Mouse (Mus musculus) heart, embryonic 15.5 days (tissue): ENCODE results near the gene Aco1. TPM values are rescaled to one million over a fixed set of nuclear protein-coding genes. Genes with fewer than 3 reads are reported as not detected.

Source experiments
- ATAC-seq: fragments of 200-750 bp; cut with Nextera tagmentation; replicated peaks from 2 replicates; pipeline ENCODE4 v1.8.0; 2017; ENCODE audit warnings: low read depth, moderate TSS enrichment; ENCODE audit not compliant: insufficient number of reproducible peaks, insufficient read depth, low FRiP score
- H3K27ac ChIP-seq: fragments of 300-500 bp; sonication (generic); 2 replicates; pipeline ENCODE4 v1.5.1; 2015; ENCODE audit warnings: mild to moderate bottlenecking, inconsistent platforms
- H3K27me3 ChIP-seq: fragments of 300-500 bp; sonication (generic); 2 replicates; pipeline ENCODE4 v1.6.1; 2015; ENCODE audit warnings: inconsistent platforms
- H3K36me3 ChIP-seq: fragments of 300-500 bp; sonication (generic); 2 replicates; pipeline ENCODE4 v1.6.1; 2015; ENCODE audit warnings: mild to moderate bottlenecking, inconsistent platforms
- H3K4me1 ChIP-seq: fragments of 300-500 bp; sonication (generic); replicated peaks from 2 replicates; pipeline ENCODE4 v1.6.1; 2015; ENCODE audit warnings: inconsistent platforms
- H3K4me2 ChIP-seq: fragments of 300-500 bp; sonication (generic); 2 replicates; pipeline ENCODE4 v1.6.1; 2015; ENCODE audit warnings: inconsistent platforms, mild to moderate bottlenecking, moderate library complexity
- H3K4me3 ChIP-seq: fragments of 300-500 bp; sonication (generic); 2 replicates; pipeline ENCODE4 v1.5.1; 2015; ENCODE audit warnings: mild to moderate bottlenecking, inconsistent platforms
- H3K9ac ChIP-seq: fragments of 300-500 bp; sonication (generic); 2 replicates; pipeline ENCODE4 v1.6.1; 2015; ENCODE audit warnings: mild to moderate bottlenecking, inconsistent platforms
- H3K9me3 ChIP-seq: fragments of 300-500 bp; sonication (generic); replicated peaks from 2 replicates; pipeline ENCODE4 v1.6.1; 2016; ENCODE audit warnings: inconsistent platforms
- WGBS: fragments of 180-500 bp; shearing (Covaris S2); methylation state at CpG from one replicate; pipeline ENCODE4 v1.1.7; 2015; ENCODE audit warnings: mixed read lengths; 5-methylcytosine and 5-hydroxymethylcytosine counted together
- polyA plus RNA-seq: library from polyadenylated mRNA; unstranded; fragments of >200 nt; fragmentation: Nextera tagmentation; extraction: Ambion mirVana; gene quantifications from 2 replicates; pipeline ENCODE4 v1.2.1, GENCODE M21; 2015

Gene Aco1
- polyA plus RNA-seq, 1 experiment from 2014 or later: 30.3 TPM

GRCm38 (mm10) chr4:40218382-40218781, 75.5 kb downstream of the Aco1 start:
- H3K4me2 ChIP-seq: no peak overlapping the region
- 64% methylated on average over 7 of the region's 7 CpGs for WGBS
- H3K4me3 ChIP-seq: no peak overlapping the region
- peaks cover 11% of the 10 kb centered on the region; the same call in 1 of the 2 replicates for H3K36me3 ChIP-seq
- no peaks in the 10 kb centered on the region for H3K27me3 ChIP-seq
- peaks cover 2% of the 10 kb centered on the region; the same call in 1 of the 2 replicates for H3K4me1 ChIP-seq
- H3K9me3 ChIP-seq: no peaks in the 10 kb centered on the region
- no peak overlapping the region for H3K27ac ChIP-seq
- no peak overlapping the region for H3K9ac ChIP-seq
- no peak for ATAC-seq

- Histone ChIP-seq H3K9me3 (no peaks in the 10 kb centered on the region), H3K4me1 (peaks cover 2% of the 10 kb centered on the region; the same call in 1 of the 2 replicates), H3K4me2 (peak overlapping the region; percentile 37), H3K36me3 (peaks cover 13% of the 10 kb centered on the region; the same call in 1 of the 2 replicates), H3K9ac (no peak overlapping the region), H3K27me3 (no peaks in the 10 kb centered on the region), H3K4me3 (no peak overlapping the region), H3K27ac (no peak overlapping the region)
- no peak for ATAC-seq
- WGBS: 24% methylated on average over 12 of the region's 12 CpGs
Observed at GRCm38 (mm10) chr4:40220437-40220836, 77.6 kb downstream of the Aco1 start.

DNA sequence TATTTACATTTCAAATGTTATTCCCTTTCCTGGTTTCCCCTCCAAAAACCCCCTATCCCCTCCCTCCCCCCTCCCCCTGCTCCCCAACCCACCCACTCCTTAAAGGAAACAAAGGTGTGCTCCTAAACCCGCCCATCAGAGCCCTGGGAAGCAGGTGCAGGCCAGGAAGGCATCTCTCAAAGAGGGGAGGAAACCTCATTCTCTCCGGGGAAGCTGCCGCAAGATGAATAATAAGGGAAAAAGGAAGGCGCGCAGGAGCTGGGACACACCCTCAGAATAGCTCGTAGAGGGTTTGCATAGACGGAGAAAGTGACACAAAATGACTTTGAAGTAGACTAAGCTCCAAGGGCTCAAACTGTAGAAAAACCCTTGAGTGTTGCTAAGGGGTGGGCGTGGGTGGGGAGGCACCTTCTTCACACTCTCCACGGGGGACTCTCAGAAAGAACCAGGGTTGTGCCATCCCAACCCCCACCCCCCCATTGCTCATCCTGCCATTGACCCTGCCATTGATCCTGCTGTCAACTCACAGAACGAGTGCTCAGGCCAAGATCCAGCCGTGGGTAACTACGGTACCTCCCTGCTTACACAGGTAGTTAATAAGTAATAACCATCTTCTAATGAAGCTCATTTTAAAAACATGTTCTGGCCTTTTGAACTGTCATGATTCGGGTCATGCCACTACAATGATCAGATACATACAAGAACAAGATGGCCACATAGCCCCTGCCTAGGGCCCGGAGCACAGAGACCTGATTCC, 78.3 kb downstream of the Aco1 start:
- Histone ChIP-seq H3K27ac (no peak overlapping the region), H3K36me3 (peaks cover 13% of the 10 kb centered on the region; the same call in 1 of the 2 replicates), H3K9ac (no peak overlapping the region), H3K9me3 (no peaks in the 10 kb centered on the region), H3K27me3 (no peaks in the 10 kb centered on the region), H3K4me3 (no peak overlapping the region), H3K4me2 (peak overlapping the region; percentile 37), H3K4me1 (peaks cover 2% of the 10 kb centered on the region; the same call in 1 of the 2 replicates)
- WGBS: 38% methylated on average over 14 of the region's 14 CpGs
- ATAC-seq: no peak

GRCm38 (mm10) chr4:40221876-40222585, 79.2 kb downstream of the Aco1 start:
- no peak for ATAC-seq
- Histone ChIP-seq H3K9me3 (no peaks in the 10 kb centered on the region), H3K27ac (no peak overlapping the region), H3K4me2 (no peak overlapping the region), H3K9ac (no peak overlapping the region), H3K27me3 (no peaks in the 10 kb centered on the region), H3K36me3 (peaks cover 9% of the 10 kb centered on the region; the same call in 1 of the 2 replicates), H3K4me3 (no peak overlapping the region), H3K4me1 (peaks cover 2% of the 10 kb centered on the region; the same call in 1 of the 2 replicates)
- WGBS: 48% methylated on average over 21 of the region's 21 CpGs

DNA sequence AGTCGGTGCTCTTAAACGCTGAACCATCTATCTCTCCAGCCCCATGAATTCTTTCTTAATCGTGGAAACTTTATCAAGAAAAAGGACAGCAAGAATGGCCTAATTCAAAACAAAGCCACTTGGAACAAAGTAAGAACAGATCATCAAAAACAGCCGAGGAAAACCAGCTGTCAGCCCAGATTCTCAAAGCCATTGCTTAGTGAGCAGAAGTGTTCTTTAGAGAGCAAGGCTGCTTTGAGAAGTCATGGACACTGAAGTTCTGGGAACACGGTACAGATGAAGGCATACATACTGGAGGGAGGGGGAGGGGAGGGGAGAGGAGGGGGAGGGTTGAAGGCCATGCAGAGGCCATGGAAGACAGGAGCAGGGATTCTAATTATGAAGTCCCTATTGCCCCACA, 83.2 kb downstream of the Aco1 start:
- Histone ChIP-seq H3K9ac (no peak overlapping the region), H3K27ac (no peak overlapping the region), H3K4me3 (no peak overlapping the region), H3K9me3 (no peaks in the 10 kb centered on the region), H3K4me1 (peaks cover under 1% of the 10 kb centered on the region; the same call in 1 of the 2 replicates), H3K4me2 (no peak overlapping the region), H3K36me3 (peaks cover 3% of the 10 kb centered on the region; the same call in 1 of the 2 replicates), H3K27me3 (no peaks in the 10 kb centered on the region)
- no peak for ATAC-seq
- WGBS: 63% methylated on average over 5 of the region's 5 CpGs

DNA sequence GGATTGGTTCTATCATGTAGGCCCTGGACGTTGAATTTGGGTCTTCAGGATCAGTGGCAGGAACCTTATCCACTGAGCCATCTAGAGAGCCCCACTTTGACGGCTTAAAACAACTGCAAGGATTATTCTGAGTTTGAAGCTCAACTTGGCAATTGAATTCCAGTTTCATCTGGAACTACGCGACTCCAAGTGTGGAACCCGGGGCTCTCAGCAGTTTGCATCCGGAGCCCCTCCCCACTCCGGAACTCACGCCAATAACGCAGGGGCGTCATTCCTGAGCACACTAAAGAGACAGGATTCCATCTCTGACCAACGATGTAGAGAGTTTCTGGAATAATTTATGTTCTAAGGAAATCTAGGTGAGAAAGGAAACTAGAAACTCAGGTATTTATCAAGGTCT, 84.2 kb downstream of the Aco1 start:
- H3K36me3 ChIP-seq: peaks cover 3% of the 10 kb centered on the region; the same call in 1 of the 2 replicates
- no peaks in the 10 kb centered on the region for H3K9me3 ChIP-seq
- no peak for ATAC-seq
- no peak overlapping the region for H3K4me2 ChIP-seq
- no peak overlapping the region for H3K27ac ChIP-seq
- no peak overlapping the region for H3K9ac ChIP-seq
- H3K4me1 ChIP-seq: no peaks in the 10 kb centered on the region
- 82% methylated on average over 11 of the region's 11 CpGs for WGBS
- no peak overlapping the region for H3K4me3 ChIP-seq
- no peaks in the 10 kb centered on the region for H3K27me3 ChIP-seq

- no peak for ATAC-seq
- no peak overlapping the region for H3K4me3 ChIP-seq
- peaks cover 3% of the 10 kb centered on the region; the same call in 1 of the 2 replicates for H3K36me3 ChIP-seq
- H3K27ac ChIP-seq: no peak overlapping the region
- no peaks in the 10 kb centered on the region for H3K9me3 ChIP-seq
- H3K4me1 ChIP-seq: no peaks in the 10 kb centered on the region
- no peak overlapping the region for H3K4me2 ChIP-seq
- H3K9ac ChIP-seq: no peak overlapping the region
- 84% methylated on average over 7 of the region's 7 CpGs for WGBS
- H3K27me3 ChIP-seq: no peaks in the 10 kb centered on the region
Observed at GRCm38 (mm10) chr4:40227886-40228285, 85.0 kb downstream of the Aco1 start.

GRCm38 (mm10) chr4:40229723-40230122, 86.8 kb downstream of the Aco1 start:
- Histone ChIP-seq H3K4me2 (no peak overlapping the region), H3K9me3 (no peaks in the 10 kb centered on the region), H3K36me3 (no peaks in the 10 kb centered on the region; the same call in 1 of the 2 replicates), H3K4me1 (no peaks in the 10 kb centered on the region), H3K27ac (no peak overlapping the region), H3K9ac (no peak overlapping the region), H3K4me3 (no peak overlapping the region), H3K27me3 (no peaks in the 10 kb centered on the region)
- ATAC-seq: no peak
- 78% methylated on average over 6 of the region's 6 CpGs for WGBS

DNA sequence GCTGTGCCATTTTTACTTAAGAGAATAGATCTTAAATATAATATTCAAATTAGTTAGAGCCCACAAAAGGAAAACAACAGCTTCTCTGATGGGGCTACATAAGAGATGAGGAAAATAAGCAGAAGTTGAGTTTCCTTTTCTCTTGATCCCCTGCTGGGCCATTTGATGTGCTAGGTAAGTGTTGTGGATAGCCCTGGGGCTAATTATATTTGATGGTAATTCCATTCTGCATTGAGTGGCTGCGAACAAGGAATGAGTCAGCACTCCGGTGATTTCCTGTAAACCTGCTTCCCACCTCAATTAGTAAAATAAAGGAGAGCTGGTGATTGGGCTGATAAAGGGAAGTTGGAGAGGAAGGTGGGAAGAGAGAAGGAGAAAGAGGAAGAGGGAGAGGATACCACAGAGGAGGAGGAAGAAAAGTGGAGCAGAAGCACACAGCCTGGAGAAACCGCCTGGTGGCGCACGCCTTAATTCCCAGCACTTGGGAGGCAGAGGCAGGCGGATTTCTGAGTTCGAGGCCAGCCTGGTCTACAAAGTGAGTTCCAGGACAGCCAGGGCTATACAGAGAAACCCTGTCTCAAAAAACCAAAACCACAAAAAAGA, 90.3 kb downstream of the Aco1 start:
- Histone ChIP-seq H3K36me3 (no peaks in the 10 kb centered on the region; the same call in 1 of the 2 replicates), H3K4me2 (no peak overlapping the region), H3K27me3 (no peaks in the 10 kb centered on the region), H3K9me3 (no peaks in the 10 kb centered on the region), H3K4me1 (no peaks in the 10 kb centered on the region), H3K9ac (no peak overlapping the region), H3K4me3 (no peak overlapping the region), H3K27ac (no peak overlapping the region)
- WGBS: 90% methylated on average over 7 of the region's 7 CpGs
- ATAC-seq: no peak

DNA sequence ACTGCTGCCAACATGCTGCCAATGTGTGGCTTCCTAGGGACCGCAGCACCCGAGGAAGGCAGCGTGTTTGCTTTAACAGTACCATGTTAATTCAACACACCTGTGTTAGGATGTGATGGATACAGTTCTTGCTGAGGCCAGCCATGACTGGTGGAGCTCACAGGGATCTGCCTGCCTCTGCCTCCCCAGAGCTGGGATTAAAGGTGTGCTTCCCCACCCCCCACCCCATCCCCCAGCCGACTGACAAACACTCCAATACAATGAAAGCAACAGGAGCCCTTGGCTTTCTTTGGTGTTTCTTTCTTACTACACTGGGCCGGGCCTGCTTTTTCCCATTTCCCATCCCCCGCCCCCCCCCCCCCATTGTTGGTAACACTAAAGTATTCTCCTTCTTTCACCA, 91.4 kb downstream of the Aco1 start:
- Histone ChIP-seq H3K9me3 (no peaks in the 10 kb centered on the region), H3K4me3 (no peak overlapping the region), H3K4me1 (0 out of 2 replicates have a peak, but pooled peaks cover 6% of the 10 kb centered on the region), H3K9ac (no peak overlapping the region), H3K4me2 (no peak overlapping the region), H3K27me3 (no peaks in the 10 kb centered on the region), H3K27ac (no peak overlapping the region), H3K36me3 (no peaks in the 10 kb centered on the region; the same call in 1 of the 2 replicates)
- ATAC-seq: no peak
- 78% methylated on average over 6 of the region's 6 CpGs for WGBS

GRCm38 (mm10) chr4:40236829-40237228, 93.9 kb downstream of the Aco1 start:
- ATAC-seq: no peak
- H3K9me3 ChIP-seq: no peaks in the 10 kb centered on the region
- H3K4me1 ChIP-seq: peaks cover 11% of the 10 kb centered on the region
- H3K4me2 ChIP-seq: no peak overlapping the region
- H3K36me3 ChIP-seq: no peaks in the 10 kb centered on the region; the same call in 1 of the 2 replicates
- no peak overlapping the region for H3K27ac ChIP-seq
- H3K9ac ChIP-seq: no peak overlapping the region
- no peak overlapping the region for H3K4me3 ChIP-seq
- 80% methylated on average over 4 of the region's 4 CpGs for WGBS
- no peaks in the 10 kb centered on the region for H3K27me3 ChIP-seq
